Mouse (Mus musculus): Measurements from ENCODE around the gene Col4a4. TPM values are rescaled to one million over a fixed set of nuclear protein-coding genes. Genes with fewer than 3 reads are reported as not detected.

Col4a4 gene
- total and polyA plus RNA-seq, 2 experiments: 0.06 to 0.18 TPM

GRCm38 (mm10) chr1:82577339-82577738, 9.3 kb downstream of the Col4a4 start:
- no peak overlapping the region for H3K27ac ChIP-seq (replicated peaks; ENCODE audit: insufficient read depth, low read depth, low read length)
- no peaks in the 10 kb centered on the region for H3K27me3 ChIP-seq (ENCODE audit: control insufficient read depth, insufficient read depth, low read length)
- H3K4me1 ChIP-seq (ENCODE audit: control insufficient read depth, insufficient read depth, low read length): no peaks in the 10 kb centered on the region
- WGBS: 85% methylated on average over 10 of the region's 10 CpGs
- DNase-seq (ENCODE audit: extremely low read depth, low read depth, low spot score): no peak
- H3K4me3 ChIP-seq (ENCODE audit: insufficient read depth, low read depth, low read length): no peak overlapping the region
- no peak overlapping the region for H3K9ac ChIP-seq (ENCODE audit: low read depth, low read length)
- no peaks in the 10 kb centered on the region for H3K79me2 ChIP-seq (ENCODE audit: control insufficient read depth, insufficient read depth, low read length)
- TF ChIP-seq POLR2A (IDR thresholded peaks at IDR 0.05; ENCODE audit: extremely low read depth, insufficient read depth, low read length) (no peak), CTCF (IDR thresholded peaks at IDR 0.05; ENCODE audit: low read depth, low read length) (no peak)
- no peaks in the 10 kb centered on the region for H3K36me3 ChIP-seq (ENCODE audit: control insufficient read depth, insufficient read depth, low read length)

- 85% methylated on average over 2 of the region's 2 CpGs for WGBS
- TF ChIP-seq CTCF (IDR thresholded peaks at IDR 0.05; ENCODE audit: low read depth, low read length) (no peak), POLR2A (IDR thresholded peaks at IDR 0.05; ENCODE audit: extremely low read depth, insufficient read depth, low read length) (no peak)
Measured at GRCm38 (mm10) chr1:82576182-82576581, 10.5 kb downstream of the Col4a4 start.

GRCm38 (mm10) chr1:82575681-82576080, 11.0 kb downstream of the Col4a4 start:
- Histone ChIP-seq H3K36me3 (ENCODE audit: control insufficient read depth, insufficient read depth, low read length) (no peaks in the 10 kb centered on the region), H3K27ac (replicated peaks; ENCODE audit: insufficient read depth, low read depth, low read length) (no peak overlapping the region), H3K9ac (ENCODE audit: low read depth, low read length) (no peak overlapping the region), H3K27me3 (ENCODE audit: control insufficient read depth, insufficient read depth, low read length) (no peaks in the 10 kb centered on the region), H3K4me1 (ENCODE audit: control insufficient read depth, insufficient read depth, low read length) (no peaks in the 10 kb centered on the region), H3K4me3 (ENCODE audit: insufficient read depth, low read depth, low read length) (no peak overlapping the region), H3K79me2 (ENCODE audit: control insufficient read depth, insufficient read depth, low read length) (no peaks in the 10 kb centered on the region)
- WGBS: 61% methylated on average over 3 of the region's 3 CpGs
- DNase-seq (ENCODE audit: extremely low read depth, low read depth, low spot score): no peak
- no peak for TF ChIP-seq POLR2A (IDR thresholded peaks at IDR 0.05; ENCODE audit: extremely low read depth, insufficient read depth, low read length)

More at GRCm38 (mm10) chr1:82576182-82576581, 10.5 kb downstream of the Col4a4 start:
- Histone ChIP-seq H3K27me3 (ENCODE audit: control insufficient read depth, insufficient read depth, low read length) (no peaks in the 10 kb centered on the region), H3K9ac (ENCODE audit: low read depth, low read length) (no peak overlapping the region), H3K36me3 (ENCODE audit: control insufficient read depth, insufficient read depth, low read length) (no peaks in the 10 kb centered on the region), H3K4me1 (ENCODE audit: control insufficient read depth, insufficient read depth, low read length) (no peaks in the 10 kb centered on the region), H3K79me2 (ENCODE audit: control insufficient read depth, insufficient read depth, low read length) (no peaks in the 10 kb centered on the region), H3K27ac (replicated peaks; ENCODE audit: insufficient read depth, low read depth, low read length) (no peak overlapping the region), H3K4me3 (ENCODE audit: insufficient read depth, low read depth, low read length) (no peak overlapping the region)
- DNase-seq (ENCODE audit: extremely low read depth, low read depth, low spot score): no peak

GRCm38 (mm10) chr1:82571758-82572157, 14.9 kb downstream of the Col4a4 start:
- Histone ChIP-seq H3K79me2 (ENCODE audit: control insufficient read depth, insufficient read depth, low read length) (no peaks in the 10 kb centered on the region), H3K4me1 (ENCODE audit: control insufficient read depth, insufficient read depth, low read length) (no peaks in the 10 kb centered on the region), H3K27me3 (ENCODE audit: control insufficient read depth, insufficient read depth, low read length) (no peaks in the 10 kb centered on the region), H3K4me3 (ENCODE audit: insufficient read depth, low read depth, low read length) (no peak overlapping the region), H3K9ac (ENCODE audit: low read depth, low read length) (no peak overlapping the region), H3K36me3 (ENCODE audit: control insufficient read depth, insufficient read depth, low read length) (no peaks in the 10 kb centered on the region), H3K27ac (replicated peaks; ENCODE audit: insufficient read depth, low read depth, low read length) (no peak overlapping the region)
- no peak for TF ChIP-seq CTCF (IDR thresholded peaks at IDR 0.05; ENCODE audit: low read depth, low read length)
- TF ChIP-seq POLR2A (IDR thresholded peaks at IDR 0.05; ENCODE audit: extremely low read depth, insufficient read depth, low read length): no peak
- WGBS: 71% methylated on average over 1 of the region's 1 CpGs
- no peak for DNase-seq (ENCODE audit: extremely low read depth, low read depth, low spot score)

GRCm38 (mm10) chr1:82569405-82569804, 17.2 kb downstream of the Col4a4 start:
- Histone ChIP-seq H3K27me3 (ENCODE audit: control insufficient read depth, insufficient read depth, low read length) (no peaks in the 10 kb centered on the region), H3K27ac (replicated peaks; ENCODE audit: insufficient read depth, low read depth, low read length) (no peak overlapping the region), H3K4me3 (ENCODE audit: insufficient read depth, low read depth, low read length) (no peak overlapping the region), H3K79me2 (ENCODE audit: control insufficient read depth, insufficient read depth, low read length) (no peaks in the 10 kb centered on the region), H3K36me3 (ENCODE audit: control insufficient read depth, insufficient read depth, low read length) (no peaks in the 10 kb centered on the region), H3K4me1 (ENCODE audit: control insufficient read depth, insufficient read depth, low read length) (no peaks in the 10 kb centered on the region), H3K9ac (ENCODE audit: low read depth, low read length) (no peak overlapping the region)
- 80% methylated on average over 4 of the region's 4 CpGs for WGBS
- no peak for DNase-seq (ENCODE audit: extremely low read depth, low read depth, low spot score)
- no peak for TF ChIP-seq CTCF (IDR thresholded peaks at IDR 0.05; ENCODE audit: low read depth, low read length)
- no peak for TF ChIP-seq POLR2A (IDR thresholded peaks at IDR 0.05; ENCODE audit: extremely low read depth, insufficient read depth, low read length)

GRCm38 (mm10) chr1:82560223-82560622, 26.4 kb downstream of the Col4a4 start:
- Histone ChIP-seq H3K27ac (replicated peaks; ENCODE audit: insufficient read depth, low read depth, low read length) (no peak overlapping the region), H3K9ac (ENCODE audit: low read depth, low read length) (no peak overlapping the region), H3K36me3 (ENCODE audit: control insufficient read depth, insufficient read depth, low read length) (no peaks in the 10 kb centered on the region), H3K4me1 (ENCODE audit: control insufficient read depth, insufficient read depth, low read length) (no peaks in the 10 kb centered on the region), H3K79me2 (ENCODE audit: control insufficient read depth, insufficient read depth, low read length) (no peaks in the 10 kb centered on the region), H3K27me3 (ENCODE audit: control insufficient read depth, insufficient read depth, low read length) (no peaks in the 10 kb centered on the region), H3K4me3 (ENCODE audit: insufficient read depth, low read depth, low read length) (no peak overlapping the region)
- no peak for DNase-seq (ENCODE audit: extremely low read depth, low read depth, low spot score)
- TF ChIP-seq CTCF (IDR thresholded peaks at IDR 0.05; ENCODE audit: low read depth, low read length) (no peak), POLR2A (IDR thresholded peaks at IDR 0.05; ENCODE audit: extremely low read depth, insufficient read depth, low read length) (no peak)
- WGBS: 80% methylated on average over 4 of the region's 4 CpGs
